Mouse (Mus musculus): ENCODE measurements around the gene Hoxd9.

GRCm38 (mm10) chr2:74697567-74698121, at the start of gene Hoxd9:
- TF ChIP-seq POLR2A (IDR thresholded peaks at IDR 0.05; ENCODE audit: borderline replicate concordance, low read depth, low read length), result no peak
- TF ChIP-seq CTCF (IDR thresholded peaks at IDR 0.05; ENCODE audit: low read depth, low read length), result no peak
